Mouse (Mus musculus) fibroblast of lung, adult 2 months (primary cell): ENCODE measurements around the gene Gm44502.
"Not testable (repeated sequence)": the region's sequence is repeated elsewhere in the genome, so short reads cannot be mapped to it uniquely, and the experiment has no call there.

ENCODE experiments used
- DNase-seq: peaks from one replicate; pipeline ENCODE4 v3.0.0-alpha.2; 2011; ENCODE audit warnings: low read depth

Gene Gm44502

GRCm38 (mm10) chr15:89453865-89454478, 24.5 kb upstream of the Gm44502 start, which contains the start of gene Mapk8ip2:
Mapk8ip2 (plus strand) TSS chr15:89453913.
- DNase-seq, result no peak

- DNase-seq, result no peak
These were observed 23.7 kb upstream of the Gm44502 start for GRCm38 (mm10) chr15:89452906-89453864.

DNA sequence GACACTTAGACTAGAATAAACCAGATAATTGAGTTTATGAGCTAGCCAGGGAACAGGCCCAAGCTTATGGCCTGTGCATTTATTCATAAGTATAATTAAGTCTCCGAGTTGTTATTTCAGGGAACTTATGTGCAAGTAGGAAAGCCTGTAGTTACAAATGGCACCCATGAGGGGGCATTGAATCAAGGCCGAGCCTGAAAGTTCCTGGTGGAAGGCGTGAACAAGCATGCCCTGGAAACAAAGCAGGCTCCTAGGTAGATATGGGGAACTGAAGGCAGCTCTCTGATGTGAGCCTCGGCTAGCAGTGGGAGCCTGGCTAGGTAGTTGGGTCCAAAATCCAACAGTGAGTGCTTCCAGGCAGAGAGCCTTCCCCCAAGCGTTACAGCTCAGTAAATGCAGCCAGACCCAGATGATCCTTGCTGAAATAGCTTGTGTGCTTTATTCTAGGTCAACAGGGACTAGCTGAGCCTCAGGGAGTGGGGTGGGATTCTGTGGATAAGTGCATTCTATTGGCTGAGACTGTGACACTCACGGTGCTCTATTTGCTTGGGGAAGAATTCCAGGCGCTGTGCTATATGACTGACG, 13.1 kb upstream of the Gm44502 start:
- no peak for DNase-seq

DNA sequence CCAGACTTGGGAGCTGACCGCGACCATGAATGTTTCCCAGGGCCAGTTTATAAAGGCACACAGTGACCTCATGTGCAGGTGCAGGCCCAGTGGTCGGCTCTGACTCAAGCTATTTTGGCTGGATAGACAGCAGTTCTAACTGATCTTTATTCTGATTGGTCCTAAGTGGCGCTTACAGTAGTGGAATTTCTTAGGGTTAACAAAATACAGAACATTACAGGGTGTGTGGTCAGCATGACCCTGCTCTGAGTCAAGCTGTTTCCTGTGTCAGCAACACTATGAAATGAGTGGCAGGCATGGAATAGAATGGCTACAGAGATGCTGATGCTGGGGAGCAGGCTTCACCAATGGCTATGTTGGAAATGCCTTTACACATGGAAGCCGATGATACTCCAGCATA, 6.4 kb upstream of the Gm44502 start:
- DNase-seq, result no peak

GRCm38 (mm10) chr15:89434136-89434535, 4.6 kb upstream of the Gm44502 start:
- DNase-seq, result no peak

- no peak for DNase-seq
These were observed 3.5 kb upstream of the Gm44502 start for GRCm38 (mm10) chr15:89432946-89433345.

GRCm38 (mm10) chr15:89431806-89432205, 2.3 kb upstream of the Gm44502 start:
- DNase-seq, result no peak

DNA sequence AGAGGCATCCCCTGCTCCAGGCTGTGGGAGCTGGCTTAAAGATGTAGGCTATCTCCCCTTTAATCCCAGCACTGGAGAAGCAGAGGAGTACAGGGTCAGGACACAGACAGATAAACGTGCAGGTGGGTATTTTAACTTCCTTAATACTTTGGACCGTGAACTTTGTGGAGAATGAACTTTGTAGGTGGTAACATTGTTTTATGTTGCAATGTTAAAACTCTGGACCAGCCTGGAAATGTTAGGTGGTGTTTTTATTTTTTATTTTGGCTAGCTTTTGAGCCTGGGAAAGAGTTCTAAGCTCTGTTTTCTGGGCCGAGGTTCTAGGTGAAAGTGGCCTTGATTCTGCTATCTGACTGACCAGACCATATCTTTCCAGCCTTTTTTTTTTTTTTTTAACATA, 1.8 kb upstream of the Gm44502 start:
- no peak for DNase-seq

- DNase-seq, result not testable (repeated sequence)
These were observed 1.3 kb upstream of the Gm44502 start for GRCm38 (mm10) chr15:89430771-89431170.

DNA sequence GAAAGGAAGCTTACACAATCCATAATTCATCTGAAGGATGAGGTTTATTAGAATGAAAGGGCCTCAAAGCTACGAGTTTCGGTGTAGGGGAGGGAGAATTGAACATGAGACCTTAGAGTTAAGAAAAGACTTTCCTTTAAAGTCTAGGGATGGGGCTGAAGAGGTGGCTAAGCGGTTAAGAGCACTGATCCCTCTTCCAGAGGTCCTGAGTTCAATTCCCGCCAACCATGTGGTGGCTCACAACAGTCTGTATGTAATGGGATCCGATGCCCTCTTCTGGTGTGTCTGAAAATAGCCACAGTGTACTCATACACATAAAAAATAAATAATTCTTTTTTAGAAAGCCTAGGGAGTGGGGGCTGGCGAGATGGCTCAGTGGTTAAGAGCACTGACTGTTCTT, 845 bp upstream of the Gm44502 start:
- DNase-seq, result no peak

DNA sequence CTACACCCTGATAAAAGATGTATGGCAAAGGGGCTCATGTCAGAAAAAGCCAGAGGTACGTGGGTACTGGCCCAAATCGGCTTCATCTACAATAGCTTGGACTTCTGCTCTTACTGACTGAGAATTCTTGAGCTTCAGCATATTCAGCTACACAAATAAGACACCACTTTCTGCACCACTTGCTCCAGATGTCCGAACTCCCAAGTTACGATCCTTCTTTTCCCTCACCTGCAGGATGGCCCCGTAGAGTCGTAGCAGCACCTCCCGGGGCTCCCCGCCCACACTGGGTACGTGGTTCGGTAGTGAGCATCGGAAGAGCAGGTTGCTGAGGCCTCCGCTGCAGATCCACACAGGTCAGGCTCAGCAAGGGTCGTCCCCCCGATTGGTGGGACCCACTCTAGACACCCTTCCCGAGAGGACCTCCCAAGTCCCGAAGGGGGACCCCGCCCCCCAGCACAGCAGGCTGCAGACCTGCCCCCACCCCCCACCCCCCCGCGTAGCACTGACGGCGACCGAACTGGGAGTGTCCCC, 610 bp downstream of the Gm44502 start:
- DNase-seq, result no peak

DNA sequence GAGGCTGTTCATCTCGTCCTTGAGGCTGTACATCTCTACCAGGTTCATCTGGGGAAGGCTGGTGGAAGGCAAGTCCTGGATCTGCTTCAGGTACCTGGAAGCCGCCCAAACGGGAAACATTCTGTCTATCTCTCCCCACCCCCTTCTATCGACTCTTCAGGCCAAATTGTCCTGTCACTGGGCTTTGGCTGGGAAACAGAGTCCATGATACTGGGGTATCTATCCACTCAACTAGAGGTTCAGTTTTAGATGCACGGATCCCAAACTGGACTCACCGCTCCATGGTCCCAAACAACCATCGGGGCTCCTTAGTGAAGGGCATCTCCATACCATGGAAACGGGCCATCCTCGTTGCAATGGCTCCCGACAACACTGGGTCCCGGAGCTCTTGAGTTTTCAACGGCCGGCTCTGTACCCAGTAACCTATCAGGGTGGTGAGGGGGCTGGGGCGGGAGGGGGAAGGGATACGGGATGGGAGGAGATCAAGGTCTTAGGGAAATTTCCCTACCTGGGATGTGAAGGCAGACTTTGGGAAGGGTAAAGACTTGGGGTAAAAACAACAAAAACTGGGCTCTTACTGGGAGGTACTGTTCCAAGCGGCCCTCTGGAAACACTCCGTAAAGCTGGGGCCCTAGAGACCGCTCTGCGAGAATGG, 1.2 kb downstream of the Gm44502 start:
- no peak for DNase-seq

DNA sequence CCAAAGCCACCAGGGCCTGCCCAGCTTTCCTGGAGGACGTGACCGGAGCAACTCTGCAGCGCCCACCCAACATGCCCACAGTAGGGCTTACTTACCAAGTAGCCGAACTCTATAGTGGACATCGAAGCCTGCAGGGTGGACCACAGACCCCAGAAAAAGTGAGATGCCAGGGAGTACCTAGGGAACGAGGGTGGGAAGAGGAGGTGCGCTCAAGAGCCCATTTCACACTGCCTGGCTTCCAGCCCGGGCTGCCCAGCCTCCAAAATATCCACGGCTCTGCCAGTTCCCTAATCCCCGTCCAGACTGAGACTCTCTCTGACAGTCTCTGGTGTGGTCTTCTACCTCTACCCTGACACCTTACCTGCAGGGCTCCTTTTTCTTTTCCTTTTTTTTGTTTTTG, 2.8 kb downstream of the Gm44502 start:
- DNase-seq, result no peak

DNA sequence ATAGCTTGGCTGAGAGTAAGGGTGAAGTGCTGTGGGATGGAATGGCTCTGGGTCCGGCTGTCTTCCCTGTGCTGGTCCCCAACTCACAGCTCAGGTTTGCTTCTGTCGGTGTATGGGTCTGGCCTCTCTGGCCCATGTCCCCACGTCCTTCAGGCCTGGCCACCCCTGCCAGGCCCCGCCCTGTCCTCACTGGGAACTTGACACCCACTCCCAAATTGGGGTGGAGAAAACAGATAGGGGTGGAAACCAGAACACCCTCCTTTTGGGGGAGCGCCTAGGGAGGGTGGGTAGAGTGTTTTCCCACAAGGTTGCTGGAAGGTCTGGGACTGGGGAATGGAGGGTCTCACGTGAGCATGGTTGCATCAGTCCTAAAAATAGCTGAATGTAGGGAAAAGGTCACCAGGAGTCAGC, 3.8 kb downstream of the Gm44502 start, which contains the start of gene Cpt1b:
Cpt1b (minus strand) TSS at position 153 of the 411 bp plus-strand sequence.
- no peak for DNase-seq

- DNase-seq, result no peak
These were observed 4.9 kb downstream of the Gm44502 start for GRCm38 (mm10) chr15:89424621-89425020.

DNA sequence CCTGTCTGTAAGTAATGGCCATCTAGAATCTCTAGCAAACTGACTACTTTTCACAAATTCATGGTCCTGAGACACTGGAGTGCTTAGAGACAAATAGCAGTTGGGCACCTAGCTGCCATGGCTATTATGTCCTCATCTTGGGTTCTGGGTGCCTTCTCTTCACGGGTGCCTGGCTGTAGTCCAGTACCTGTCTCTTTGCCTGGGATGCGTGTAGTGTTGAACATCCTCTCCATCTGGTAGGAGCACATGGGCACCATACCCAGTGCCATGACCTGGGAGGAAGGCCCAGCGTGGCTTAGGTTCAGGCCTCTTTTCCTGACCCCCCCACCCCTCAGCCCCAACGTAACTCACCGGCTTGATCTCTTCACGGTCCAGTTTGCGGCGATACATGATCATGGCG, 7.6 kb downstream of the Gm44502 start:
- no peak for DNase-seq

GRCm38 (mm10) chr15:89415282-89415681, 14.2 kb downstream of the Gm44502 start:
- no peak for DNase-seq

DNA sequence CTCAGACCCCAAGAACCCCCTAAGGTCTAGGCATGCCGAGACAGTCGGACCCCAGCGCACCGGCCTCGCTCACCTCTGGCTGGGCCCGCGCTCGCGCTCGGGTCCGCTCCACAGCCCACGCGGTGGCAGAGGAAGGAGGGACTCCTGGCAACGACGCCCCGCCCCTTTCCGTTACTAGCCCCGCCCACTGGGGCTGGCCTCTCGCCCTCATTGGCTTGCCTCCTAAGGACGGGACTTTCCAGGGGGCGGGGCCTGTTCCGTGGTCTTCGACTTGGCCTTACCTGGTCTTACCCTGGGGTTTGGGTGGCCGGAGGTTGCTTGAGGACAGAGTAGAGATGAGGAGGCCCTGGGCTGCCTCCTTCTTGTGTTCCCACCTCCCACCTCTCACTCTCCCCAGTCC, 19.4 kb downstream of the Gm44502 start, which contains the start of gene Syce3:
Syce3 (minus strand) TSS at position 386 of the 400 bp plus-strand sequence.
- no peak for DNase-seq

DNA sequence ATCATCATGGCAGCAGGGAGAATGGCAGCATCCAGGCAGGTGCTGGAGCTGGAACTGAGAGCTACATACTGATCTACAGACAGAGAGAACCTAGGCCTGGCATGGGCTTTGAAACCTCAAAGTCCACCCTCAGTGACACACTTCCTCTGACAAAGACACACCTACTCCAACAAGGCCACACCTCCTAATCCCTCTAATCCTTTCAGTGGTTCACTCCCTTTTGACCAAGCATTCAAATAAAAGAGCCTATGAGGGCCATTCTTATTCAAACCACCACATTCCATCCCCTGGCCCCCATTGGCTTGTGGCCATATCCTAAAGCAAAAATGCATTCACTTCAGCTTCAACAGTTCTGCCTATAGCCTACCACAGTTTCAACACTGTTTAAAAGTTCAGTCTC, 22.8 kb downstream of the Gm44502 start:
- DNase-seq, result no peak

- no peak for DNase-seq
These were observed 24.5 kb downstream of the Gm44502 start for GRCm38 (mm10) chr15:89404831-89405623.

GRCm38 (mm10) chr15:89402471-89402870, 27.0 kb downstream of the Gm44502 start:
- no peak for DNase-seq
